Mouse (Mus musculus): ENCODE data around the gene Tmem184a. TPM values are rescaled to one million over a fixed set of nuclear protein-coding genes. Genes with fewer than 3 reads are reported as not detected.

The Tmem184a gene
- total RNA-seq, 2 experiments from 2014 or later, result 1.5 to 3.9 TPM

GRCm38 (mm10) chr5:139793338-139794089 is 26.2 kb downstream of the Tmem184a start:
- DNase-seq (ENCODE audit: low spot score in 2 of 2), result no peak

GRCm38 (mm10) chr5:139792966-139793337 is 26.8 kb downstream of the Tmem184a start:
- no peak for DNase-seq (ENCODE audit: low spot score in 2 of 2)

- DNase-seq (ENCODE audit: low spot score in 2 of 2), result no peak
Observed at GRCm38 (mm10) chr5:139792159-139792775, 27.4 kb downstream of the Tmem184a start.

- peak; percentile 97 to 99 for DNase-seq (ENCODE audit: low spot score in 2 of 2)
Observed at GRCm38 (mm10) chr5:139791227-139792158, 28.2 kb downstream of the Tmem184a start, which contains the start of gene Mafk. Gene Mafk, plus strand, starts transcription at chr5:139791513.

- DNase-seq (ENCODE audit: low spot score in 2 of 2), result no peak
Observed at GRCm38 (mm10) chr5:139789466-139789865, 30.3 kb downstream of the Tmem184a start.

- DNase-seq (ENCODE audit: low spot score in 2 of 2), result no peak
Observed at GRCm38 (mm10) chr5:139781406-139781805, 38.3 kb downstream of the Tmem184a start.

GRCm38 (mm10) chr5:139776966-139777365 is 42.8 kb downstream of the Tmem184a start:
- no peak for DNase-seq (ENCODE audit: low spot score in 2 of 2)

GRCm38 (mm10) chr5:139775216-139775926 is 44.3 kb downstream of the Tmem184a start, which contains the start of gene Ints1:
Gene Ints1, minus strand, starts transcription at chr5:139775674.
- DNase-seq (ENCODE audit: low spot score in 2 of 2), result peak; percentile 86 to 94

- no peak for DNase-seq (ENCODE audit: low spot score in 2 of 2)
Observed at GRCm38 (mm10) chr5:139768216-139768615, 51.5 kb downstream of the Tmem184a start.

GRCm38 (mm10) chr5:139764296-139764695 is 55.4 kb downstream of the Tmem184a start:
- DNase-seq (ENCODE audit: low spot score in 2 of 2), result no peak

- no peak for DNase-seq (ENCODE audit: low spot score in 2 of 2)
Observed at GRCm38 (mm10) chr5:139758096-139758495, 61.6 kb downstream of the Tmem184a start.

- no peak for DNase-seq (ENCODE audit: low spot score in 2 of 2)
Observed at GRCm38 (mm10) chr5:139756586-139756985, 63.1 kb downstream of the Tmem184a start.

- DNase-seq (ENCODE audit: low spot score in 2 of 2), result no peak
Observed at GRCm38 (mm10) chr5:139756135-139756534, 63.6 kb downstream of the Tmem184a start.

GRCm38 (mm10) chr5:139754753-139755152 is 65.0 kb downstream of the Tmem184a start:
- no peak for DNase-seq (ENCODE audit: low spot score in 2 of 2)

Small RNA genes lying within 50 kb of the gene (microRNA-seq; reads per million reads assigned to microRNA genes)
- not detected for gene Mir7037

Other genes with a start within 250 kb of the Tmem184a start
- 10 to 100 TPM; 13.4 to 13.7 TPM for gene Micall2, start 83.6 kb downstream of the Tmem184a start, total RNA-seq (2021)
- 10 to 100 TPM; 52.8 to 65.7 TPM for gene Ints1, start 44.2 kb downstream of the Tmem184a start, total RNA-seq (2021)
- 10 to 100 TPM; 21.9 to 23.2 TPM for gene Mafk, start 28.4 kb downstream of the Tmem184a start, total RNA-seq (2021)
- not detected for gene Gm26938, start 6.5 kb upstream of the Tmem184a start, total RNA-seq (2021)
- gene Psmg3, start 7.0 kb upstream of the Tmem184a start, total RNA-seq (2021), result 10 to 100 TPM; 19.7 to 22.2 TPM
- 10 to 100 TPM; 14.1 to 16.8 TPM for gene Elfn1, start 88.0 kb upstream of the Tmem184a start, total RNA-seq (2021)